In the genomic region with DNA sequence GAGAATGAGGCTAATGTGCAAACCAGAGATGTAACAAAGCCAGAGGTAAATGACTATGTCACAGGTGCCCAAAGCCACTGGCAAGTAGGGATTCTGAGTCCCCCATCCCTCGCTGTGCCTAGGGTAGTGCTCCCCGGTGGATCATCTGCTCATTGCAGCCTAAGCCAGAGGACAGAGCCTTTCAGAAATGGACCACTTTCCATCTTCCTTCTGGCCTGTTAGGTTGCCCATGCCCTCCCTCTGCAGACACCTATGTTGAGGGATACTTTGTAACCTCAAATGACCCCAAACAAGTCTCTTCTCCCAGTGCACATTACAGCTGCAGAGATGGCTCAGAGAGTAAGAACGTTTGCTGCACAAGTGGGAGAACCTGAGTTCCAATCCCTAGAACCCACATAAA, we compare ENCODE assay signal across 10 mouse cellular contexts.
DNase-seq lines count a peak whose midpoint lies in the region; ATAC-seq and TF ChIP-seq lines count a peak whose summit lies in the region.
"Had no signal": no experiment of that assay in that cellular context is flagged by ENCODE, and none has a peak within 500 bp of the region (broad histone marks: within the 10 kb centered on the region; RNA-seq: fewer than 3 reads in every experiment).

No protein-coding gene starts in this region.

- H3K4me1 ChIP-seq in hindbrain, embryonic 10.5 days (replicated peaks): peaks cover 32% of the 10 kb centered on the region
- no peaks in the 10 kb centered on the region for H3K4me1 ChIP-seq in hindbrain, postnatal 0 days (ENCODE audit: insufficient read depth, low read length)
- H3K4me1 ChIP-seq in ES-Bruce4 (ENCODE audit: control insufficient read depth, insufficient read depth, low read length): no peaks in the 10 kb centered on the region
- peaks cover 14 to 25% of the 10 kb centered on the region in 2 experiments for H3K4me1 ChIP-seq in heart, embryonic 14.5 days (ENCODE audit: control insufficient read depth in 2 of 2, insufficient read depth in 2 of 2, low read length in 2 of 2)
- H3K4me1 ChIP-seq in liver, embryonic 16.5 days (ENCODE audit: control insufficient read depth, low read depth, low read length): peaks cover 10% of the 10 kb centered on the region

- H3K27ac ChIP-seq in hindbrain, embryonic 10.5 days: peak overlapping the region; percentile 45; the same call in 1 of the 2 replicates
- H3K27ac ChIP-seq in hindbrain, postnatal 0 days: no peak overlapping the region
- H3K27ac ChIP-seq in ES-Bruce4 (ENCODE audit: insufficient read depth, low read length): no peak overlapping the region
- H3K27ac ChIP-seq in heart, embryonic 14.5 days (replicated peaks in 1 of 2; ENCODE audit: control insufficient read depth in 1 of 2, insufficient read depth in 1 of 2, low read depth in 2 of 2, low read length in 2 of 2): peak overlapping the region; percentile 28 to 55; a peak in 2 of 4 replicates
- peak overlapping the region; percentile 80 for H3K27ac ChIP-seq in liver, embryonic 16.5 days (ENCODE audit: low read length)

- H3K4me3 ChIP-seq in hindbrain, embryonic 10.5 days: no peak overlapping the region
- H3K4me3 ChIP-seq in hindbrain, postnatal 0 days (ENCODE audit: low read length): no peak overlapping the region
- H3K4me3 ChIP-seq in ES-Bruce4 (ENCODE audit: low read depth, low read length): no peak overlapping the region
- H3K4me3 ChIP-seq in heart, embryonic 14.5 days (ENCODE audit: control insufficient read depth in 1 of 2, insufficient read depth in 1 of 2, low read depth in 1 of 2, low read length in 2 of 2): no peak overlapping the region
- H3K4me3 ChIP-seq in liver, embryonic 16.5 days (ENCODE audit: low read depth, low read length): 0 out of 2 replicates have a peak overlapping the region, but pooled peaks have one; percentile 11

- H3K9ac ChIP-seq in hindbrain, postnatal 0 days (replicated peaks; ENCODE audit: low read length): no peak overlapping the region
- no peak overlapping the region for H3K9ac ChIP-seq in ES-Bruce4 (ENCODE audit: low read depth, poor library complexity, severe bottlenecking)
- no peak overlapping the region for H3K9ac ChIP-seq in heart, embryonic 14.5 days (ENCODE audit: low read length)
- H3K9ac ChIP-seq in liver, embryonic 16.5 days (ENCODE audit: low read depth, low read length): no peak overlapping the region; the same call in 1 of the 2 replicates

- TF ChIP-seq POLR2A in ES-Bruce4 (IDR thresholded peaks at IDR 0.05; ENCODE audit: insufficient read depth, low read length): no peak

- no peaks in the 10 kb centered on the region for H3K36me3 ChIP-seq in hindbrain, embryonic 10.5 days
- no peaks in the 10 kb centered on the region for H3K36me3 ChIP-seq in hindbrain, postnatal 0 days (ENCODE audit: insufficient read depth, low read length)
- H3K36me3 ChIP-seq in ES-Bruce4 (ENCODE audit: control insufficient read depth, insufficient read depth, low read length, poor library complexity, severe bottlenecking): no peaks in the 10 kb centered on the region
- no peaks in the 10 kb centered on the region for H3K36me3 ChIP-seq in heart, embryonic 14.5 days (ENCODE audit: control insufficient read depth, insufficient read depth, low read length)
- no peaks in the 10 kb centered on the region for H3K36me3 ChIP-seq in liver, embryonic 16.5 days (ENCODE audit: control insufficient read depth, insufficient read depth)

- no peak overlapping the region for H3K4me2 ChIP-seq in hindbrain, postnatal 0 days (ENCODE audit: low read depth, low read length)
- no peak overlapping the region for H3K4me2 ChIP-seq in heart, embryonic 14.5 days (ENCODE audit: low read length)
- peak overlapping the region; percentile 30 for H3K4me2 ChIP-seq in liver, embryonic 16.5 days (ENCODE audit: low read depth, low read length)
- H3K4me2 ChIP-seq: midbrain, embryonic 11.5 days had no signal

- TF ChIP-seq EP300 in ES-Bruce4 (IDR thresholded peaks at IDR 0.05; ENCODE audit: insufficient read depth, low read depth, low read length): no peak

- no peak for ATAC-seq in hindbrain, postnatal 0 days
- no peak for ATAC-seq in heart, embryonic 14.5 days (ENCODE audit: insufficient number of reproducible peaks, insufficient read depth, low FRiP score, low read depth)
- no peak for ATAC-seq in liver, embryonic 16.5 days (ENCODE audit: low read depth)

- no peak for DNase-seq in hindbrain, embryonic 10.5 days (ENCODE audit: low spot score)
- DNase-seq in hindbrain, postnatal 0 days (ENCODE audit: low spot score): no peak
- DNase-seq in ovary, postnatal 36 days (ENCODE audit: low spot score): no peak
- DNase-seq in neural tube, embryonic 10.5 days (ENCODE audit: extremely low spot score, low spot score): no peak
- no peak for DNase-seq in T-cell, adult 2 months (ENCODE audit: low spot score)
- DNase-seq: cerebellum, adult 9-10 months had no signal

- no peak for TF ChIP-seq CTCF in hindbrain, postnatal 0 days (IDR thresholded peaks at IDR 0.05; ENCODE audit: low read depth)
- TF ChIP-seq CTCF in ES-Bruce4 (IDR thresholded peaks at IDR 0.05; ENCODE audit: low read depth, low read length): peak; percentile 12

- H3K27me3 ChIP-seq in hindbrain, embryonic 10.5 days (ENCODE audit: insufficient read depth, poor library complexity, severe bottlenecking): no peaks in the 10 kb centered on the region
- H3K27me3 ChIP-seq in hindbrain, postnatal 0 days (ENCODE audit: insufficient read depth, low read length): no peaks in the 10 kb centered on the region
- no peaks in the 10 kb centered on the region for H3K27me3 ChIP-seq in ES-Bruce4 (ENCODE audit: control insufficient read depth, insufficient read depth, low read length, poor library complexity, severe bottlenecking)
- no peaks in the 10 kb centered on the region for H3K27me3 ChIP-seq in heart, embryonic 14.5 days (ENCODE audit: control insufficient read depth, insufficient read depth, low read length)
- no peaks in the 10 kb centered on the region for H3K27me3 ChIP-seq in liver, embryonic 16.5 days (ENCODE audit: control insufficient read depth, insufficient read depth, low read depth, low read length)

- 69% methylated on average over 3 of the region's 3 CpGs for WGBS in hindbrain, embryonic 10.5 days
- 81% methylated on average over 3 of the region's 3 CpGs for WGBS in hindbrain, postnatal 0 days
- 62% methylated on average over 3 of the region's 3 CpGs for WGBS in heart, embryonic 14.5 days
- 47% methylated on average over 3 of the region's 3 CpGs for WGBS in liver, embryonic 16.5 days (ENCODE audit: insufficient replicate concordance)

- H3K9me3 ChIP-seq in hindbrain, embryonic 10.5 days: 0 out of 2 replicates have a peak, but pooled peaks cover 5% of the 10 kb centered on the region
- no peaks in the 10 kb centered on the region for H3K9me3 ChIP-seq in hindbrain, postnatal 0 days (ENCODE audit: low read length)
- no peaks in the 10 kb centered on the region for H3K9me3 ChIP-seq in ES-Bruce4 (replicated peaks; ENCODE audit: control insufficient read depth, insufficient read depth, low read length, poor library complexity, severe bottlenecking)
- H3K9me3 ChIP-seq in heart, embryonic 14.5 days (ENCODE audit: control insufficient read depth, low read length): no peaks in the 10 kb centered on the region
- no peaks in the 10 kb centered on the region for H3K9me3 ChIP-seq in liver, embryonic 16.5 days (replicated peaks; ENCODE audit: control insufficient read depth, low read length)

Comparison
In these comparisons a context has a peak if more than half of its experiments do, and no peak if none do; other contexts are left out.
1. H3K27ac ChIP-seq: peak in hindbrain, embryonic 10.5 days (single experiment), heart, embryonic 14.5 days (2 of 2) and liver, embryonic 16.5 days (single experiment); none in hindbrain, postnatal 0 days (single experiment) and ES-Bruce4 (single experiment).